Mouse (Mus musculus): Measurements from ENCODE around the gene Ttll3.

DNA sequence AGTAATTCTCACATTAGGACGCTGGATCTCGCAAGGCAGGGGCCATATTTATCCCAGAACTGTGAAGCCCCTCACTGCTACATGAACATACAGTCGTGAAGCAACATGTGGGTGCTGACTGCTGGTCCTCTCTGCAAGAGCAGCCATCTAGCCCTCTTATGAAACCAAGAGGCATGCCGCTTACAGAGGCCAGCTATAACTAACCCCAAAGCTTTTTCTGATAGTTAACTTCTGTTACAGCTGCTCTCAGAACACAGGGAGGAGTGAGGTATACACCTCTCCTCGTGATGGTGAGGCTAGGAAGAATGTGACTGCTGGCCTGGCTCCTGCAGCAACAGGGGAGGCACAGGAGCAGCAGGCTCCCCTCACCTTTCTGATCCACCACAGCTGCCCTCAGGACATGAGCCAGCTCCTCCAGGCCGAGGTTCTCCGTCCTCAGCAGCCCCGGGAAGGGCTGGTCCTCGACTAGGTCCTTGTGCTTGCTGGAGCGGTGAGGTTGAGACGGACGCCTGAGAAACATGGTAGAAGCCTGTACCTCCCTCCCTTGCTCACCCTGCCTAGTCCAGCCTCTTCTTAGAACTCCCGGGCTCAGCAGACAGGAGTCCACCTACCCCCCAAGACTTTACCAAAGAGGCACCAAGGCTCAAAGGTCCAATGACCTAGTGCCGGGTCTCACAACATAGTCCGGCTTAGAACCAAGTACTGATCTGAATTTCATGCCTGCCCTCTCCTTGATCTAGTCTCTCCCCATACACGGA lies 29.6 kb downstream of the Ttll3 start:
- TF ChIP-seq CTCF (IDR thresholded peaks at IDR 0.05; ENCODE audit: extremely low read depth, insufficient read depth, insufficient read length, insufficient replicate concordance): no peak
- no peak for TF ChIP-seq POLR2A (IDR thresholded peaks at IDR 0.05; ENCODE audit: low read depth, low read length)
